Mouse (Mus musculus): ENCODE data around the gene Gm20388. TPM values are rescaled to one million over a fixed set of nuclear protein-coding genes. Genes with fewer than 3 reads are reported as not detected.

The Gm20388 gene
- total RNA-seq, 2 experiments from 2014 or later, result 5.8 TPM; not detected in 1

DNA sequence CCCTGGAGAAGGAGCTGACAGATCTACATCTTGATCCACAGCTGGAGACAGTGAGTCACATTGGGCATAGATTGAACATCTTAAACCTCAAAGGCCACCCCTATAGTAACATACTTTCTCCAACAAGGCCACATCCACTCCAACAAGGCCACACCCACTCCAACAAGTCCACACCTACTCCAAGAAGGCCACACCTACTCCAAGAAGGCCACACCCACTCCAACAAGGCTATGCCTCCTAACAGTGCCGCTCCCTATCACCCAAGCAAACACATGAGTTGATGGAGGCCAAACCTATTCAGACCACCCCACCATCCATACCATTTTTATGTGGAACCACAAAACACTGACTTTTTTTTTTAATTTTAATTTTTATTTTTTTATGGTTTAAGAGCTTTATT, 3756.2 kb downstream of the Gm20388 start:
- no peak for DNase-seq

- no peak for DNase-seq
These were observed 3758.0 kb downstream of the Gm20388 start for GRCm38 (mm10) chr8:123668681-123669080.

DNA sequence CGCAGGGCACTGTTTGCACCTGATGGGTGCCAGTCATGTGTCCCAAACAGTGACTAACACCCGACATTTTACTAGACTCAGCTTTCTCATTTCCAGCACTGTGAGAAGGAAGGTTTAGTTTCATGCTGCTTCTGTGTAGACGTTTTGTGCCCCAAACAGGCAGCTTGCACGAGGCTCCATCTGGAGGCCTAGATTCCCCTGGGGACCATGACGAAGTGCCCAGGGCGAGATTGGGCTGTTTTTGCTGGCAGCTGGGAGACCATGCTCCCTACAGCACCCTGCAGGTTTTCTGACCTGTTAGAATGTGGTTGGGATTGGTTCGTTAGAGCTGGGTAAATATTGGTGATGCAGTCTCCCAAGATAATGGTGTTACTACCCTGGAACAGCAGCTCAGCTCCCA, 3760.1 kb downstream of the Gm20388 start:
- DNase-seq, result no peak

DNA sequence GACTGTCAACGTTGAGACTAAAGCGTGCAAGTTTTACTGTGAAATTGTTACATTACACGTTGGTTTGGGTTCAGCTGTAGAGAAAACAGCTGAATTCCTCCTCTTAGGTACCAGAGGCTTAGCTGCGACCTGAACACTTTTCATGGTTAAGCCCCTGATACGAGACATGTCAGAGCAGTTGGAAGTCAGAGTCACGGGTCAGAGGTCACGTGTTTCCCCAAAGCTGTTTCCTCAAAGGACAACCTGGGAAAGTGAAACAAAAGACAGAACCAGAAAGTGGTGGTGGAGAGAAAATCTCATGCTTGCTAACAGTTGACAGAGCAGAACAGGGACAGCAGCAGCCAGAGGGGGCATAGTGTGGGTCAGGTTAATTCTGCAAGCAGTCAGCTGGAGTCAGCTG, 3760.8 kb downstream of the Gm20388 start:
- no peak for DNase-seq

- no peak for DNase-seq
These were observed 3762.0 kb downstream of the Gm20388 start for GRCm38 (mm10) chr8:123672648-123673047.

GRCm38 (mm10) chr8:123675611-123676010, 3765.0 kb downstream of the Gm20388 start:
- DNase-seq, result no peak

DNA sequence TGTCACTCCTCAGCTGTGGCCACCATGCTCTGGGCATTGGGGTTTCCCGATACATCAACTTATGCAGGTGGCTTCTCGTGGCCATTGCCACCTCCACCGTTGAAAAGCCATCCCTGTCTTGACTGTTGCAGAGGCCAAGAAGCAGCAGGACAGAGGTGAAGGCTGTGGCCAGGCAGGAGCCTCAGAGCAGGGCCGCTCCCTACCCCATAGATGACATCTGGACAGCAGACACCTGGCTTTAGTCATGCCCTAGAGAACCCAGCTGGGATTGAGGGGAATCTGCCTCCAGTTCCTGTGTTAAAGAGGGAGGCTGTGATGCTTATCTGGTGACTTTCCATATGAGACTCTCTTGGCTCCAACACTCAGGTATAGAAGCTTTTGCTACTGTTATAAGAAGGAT, 3767.7 kb downstream of the Gm20388 start:
- no peak for DNase-seq

DNA sequence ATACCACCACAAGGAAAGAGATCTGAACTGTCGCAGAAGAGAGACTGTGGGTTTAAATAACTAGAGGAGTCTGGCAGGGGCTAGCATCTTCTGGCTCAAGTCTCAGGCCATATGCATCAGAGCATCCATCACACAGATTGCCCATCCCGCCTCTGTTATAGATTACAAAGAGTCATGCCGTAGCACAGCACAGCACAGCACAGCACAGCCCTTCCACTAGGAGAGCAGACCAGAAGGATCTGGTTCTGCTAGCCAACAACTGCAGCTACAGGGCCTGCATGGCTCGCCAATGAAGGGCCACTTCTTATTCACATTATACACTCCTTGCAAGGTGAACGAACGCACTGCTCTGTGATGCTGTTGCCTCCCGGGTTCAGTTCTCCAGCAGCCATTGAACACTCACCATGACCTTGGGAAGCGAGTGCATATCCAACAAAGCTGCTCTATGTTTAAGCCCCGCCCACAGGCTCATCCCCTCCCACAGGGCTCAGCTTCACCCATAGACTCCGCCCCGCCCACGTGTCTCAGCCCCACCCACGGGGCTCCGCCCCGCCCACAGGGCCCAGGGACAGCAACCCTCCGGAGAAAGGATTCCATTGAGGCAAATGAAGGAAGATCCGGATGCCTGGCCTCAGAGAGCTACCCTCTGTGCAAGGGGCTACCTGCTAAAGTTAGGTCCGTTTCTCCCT, 3771.6 kb downstream of the Gm20388 start:
- DNase-seq, result peak; percentile 33

- no peak for DNase-seq
These were observed 3772.7 kb downstream of the Gm20388 start for GRCm38 (mm10) chr8:123683321-123683720.

DNA sequence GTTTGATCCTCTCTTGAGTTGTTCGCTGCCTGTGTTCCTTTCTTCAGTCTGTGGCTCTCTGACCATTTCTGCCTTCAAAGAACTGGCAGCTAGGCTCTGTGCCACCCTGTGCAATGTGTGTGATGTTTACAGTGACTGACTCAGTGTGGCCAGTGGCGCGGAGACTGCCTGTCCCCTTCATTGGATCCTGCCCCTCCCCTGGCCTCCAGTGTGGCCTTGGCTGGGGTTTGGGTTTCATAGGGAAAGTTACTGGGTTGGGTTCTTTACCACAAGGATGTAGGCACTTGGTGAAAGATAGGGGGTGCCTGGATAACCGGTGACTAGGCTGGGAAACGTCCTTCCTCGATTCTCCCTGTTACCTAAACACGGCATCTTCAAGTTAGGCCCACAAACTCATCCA, 3774.2 kb downstream of the Gm20388 start:
- no peak for DNase-seq

DNA sequence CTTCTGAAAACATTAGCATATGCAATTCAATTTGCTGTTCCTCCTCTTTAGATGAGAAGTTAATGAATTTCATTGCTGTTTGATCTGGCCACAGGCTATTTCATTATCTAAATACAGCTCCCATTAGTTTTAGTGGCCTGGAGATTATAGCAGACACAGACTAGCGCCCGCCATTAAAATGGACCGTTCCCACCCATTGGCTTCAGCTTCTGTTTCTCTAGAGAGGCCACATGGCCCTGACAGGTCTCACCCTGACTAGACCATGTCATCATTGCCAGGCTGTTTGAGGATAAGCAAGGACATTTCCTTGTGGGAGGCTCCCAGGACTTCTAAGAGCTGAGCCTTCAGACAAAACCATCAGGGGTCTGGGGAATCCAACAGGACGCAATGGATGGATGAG, 3774.8 kb downstream of the Gm20388 start:
- DNase-seq, result no peak

GRCm38 (mm10) chr8:123687826-123688225, 3777.2 kb downstream of the Gm20388 start:
- DNase-seq, result no peak

DNA sequence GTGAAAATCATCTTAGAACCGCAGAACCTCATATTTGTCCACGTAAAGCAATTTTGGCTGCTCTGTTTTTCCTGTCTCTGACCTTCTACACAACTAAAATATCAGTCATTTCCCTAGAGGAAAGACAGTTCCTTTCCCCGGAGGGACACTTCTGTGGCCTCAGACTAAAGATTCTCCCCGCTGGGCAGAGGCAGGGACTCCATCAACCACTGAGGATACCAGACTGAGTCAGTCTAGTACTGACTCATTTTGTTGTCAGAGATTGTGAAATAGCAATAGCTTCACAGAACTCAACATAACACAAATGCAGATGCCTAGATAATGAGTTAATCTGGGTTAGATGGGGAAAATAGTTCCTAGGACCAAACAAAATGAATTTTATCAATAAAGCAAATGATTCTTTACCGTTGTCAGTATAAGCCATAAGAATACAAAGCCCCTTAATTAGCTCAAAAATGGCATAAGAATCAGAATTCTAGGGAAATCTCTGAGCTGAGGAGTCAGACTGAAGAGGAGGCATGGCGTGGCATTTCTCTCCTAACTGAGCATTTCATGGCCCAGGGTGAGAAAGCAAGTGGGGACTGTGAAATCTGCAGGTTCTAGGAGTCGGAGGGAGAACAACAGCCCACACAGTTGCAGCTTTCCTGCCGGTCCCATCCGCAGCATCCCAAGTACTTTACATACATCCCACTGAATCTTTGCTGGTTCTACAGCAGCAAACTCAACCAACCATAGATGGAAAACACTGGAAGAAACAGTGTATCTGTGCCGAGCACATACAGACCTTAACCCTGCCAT, 3781.7 kb downstream of the Gm20388 start:
- no peak for DNase-seq

DNA sequence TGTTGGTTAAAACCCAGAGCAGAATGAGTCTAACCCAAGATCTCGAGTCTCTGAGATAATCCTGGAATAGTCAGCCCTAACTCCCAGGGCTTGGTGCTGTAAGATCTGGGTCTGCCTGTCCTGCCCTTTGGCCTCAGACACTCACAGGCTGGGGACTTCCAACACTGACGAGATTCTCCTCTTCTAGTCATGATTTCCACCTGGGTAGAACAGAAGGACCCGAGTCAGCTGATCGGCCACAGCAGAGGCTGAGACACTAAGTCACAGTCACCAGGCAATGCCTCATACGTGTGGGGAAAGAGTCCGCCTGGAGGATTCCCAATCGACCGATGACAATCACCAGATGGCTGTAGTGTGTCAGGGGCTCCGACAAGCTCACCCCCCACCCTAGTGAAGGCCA, 3785.5 kb downstream of the Gm20388 start:
- DNase-seq, result no peak

GRCm38 (mm10) chr8:123697329-123697728, 3786.7 kb downstream of the Gm20388 start:
- no peak for DNase-seq

- DNase-seq, result no peak
These were observed 3789.9 kb downstream of the Gm20388 start for GRCm38 (mm10) chr8:123700399-123701070.

GRCm38 (mm10) chr8:123701952-123702587, 3791.4 kb downstream of the Gm20388 start:
- peak; percentile 89 for DNase-seq

GRCm38 (mm10) chr8:123705376-123705775, 3794.7 kb downstream of the Gm20388 start:
- DNase-seq, result no peak

- no peak for DNase-seq
These were observed 3796.5 kb downstream of the Gm20388 start for GRCm38 (mm10) chr8:123707137-123707536.

GRCm38 (mm10) chr8:123708729-123709128, 3798.1 kb downstream of the Gm20388 start:
- no peak for DNase-seq

- DNase-seq, result no peak
These were observed 3799.7 kb downstream of the Gm20388 start for GRCm38 (mm10) chr8:123710335-123710734.

DNA sequence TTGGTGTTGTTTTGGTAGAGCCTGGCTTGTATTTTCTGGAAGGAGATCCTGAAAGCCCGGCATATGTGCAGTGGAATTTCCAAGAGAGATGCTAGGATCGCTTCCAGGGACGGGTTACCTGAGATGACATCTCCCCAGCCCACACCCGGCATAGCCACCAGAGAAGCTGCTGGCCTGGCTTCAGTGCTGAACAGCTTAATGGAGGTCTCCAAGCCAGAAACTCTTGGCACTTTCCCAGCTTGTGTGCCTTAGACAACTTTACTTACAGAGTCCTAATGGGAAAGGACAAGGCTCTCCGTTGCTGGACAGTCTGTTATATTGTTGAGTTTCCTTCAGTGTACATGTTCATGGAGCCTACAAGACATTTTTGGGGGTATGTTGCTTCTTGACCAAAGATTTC, 3803.8 kb downstream of the Gm20388 start:
- DNase-seq, result no peak

All from heart, postnatal 4 days (tissue).